Mouse (Mus musculus) heart, adult 2 months (tissue): ENCODE measurements around the gene Rnf207.

Source experiments
- CTCF ChIP-seq: fragments of 200-600 bp; IDR thresholded peaks from 2 replicates; pipeline ENCODE4 v1.8.1; 2022; ENCODE audit warnings: antibody characterized with exemption, mild to moderate bottlenecking, moderate library complexity
- EP300 ChIP-seq: fragments of 200-500 bp; IDR thresholded peaks from 2 replicates; pipeline ENCODE4 v1.6.1; 2011; ENCODE audit warnings: low read depth, low read length, control low read depth; ENCODE audit not compliant: insufficient read depth
- POLR2A ChIP-seq: fragments of 200-500 bp; IDR thresholded peaks from 2 replicates; pipeline ENCODE4 v1.6.1; 2011; ENCODE audit warnings: mild to moderate bottlenecking, low read depth, low read length, control low read depth; ENCODE audit not compliant: insufficient read depth

GRCm38 (mm10) chr4:152294188-152294929 is 24.4 kb downstream of the Rnf207 start:
- TF ChIP-seq CTCF (peak; percentile 50), POLR2A (no peak), EP300 (no peak)
